Mouse (Mus musculus) C2C12 (cell line): ENCODE data around the gene Llgl2. TPM values are rescaled to one million over a fixed set of nuclear protein-coding genes. Genes with fewer than 3 reads are reported as not detected.

ENCODE experiments used
- H3K27me3 ChIP-seq: one replicate; pipeline ENCODE4 v1.6.1; 2011; ENCODE audit not compliant: control insufficient read depth, insufficient read depth, insufficient read length
- H3K36me3 ChIP-seq: one replicate; pipeline ENCODE4 v1.6.1; 2011; ENCODE audit not compliant: control insufficient read depth, insufficient read depth
- H3K4me3 ChIP-seq: one replicate; pipeline ENCODE4 v1.5.1; 2011; ENCODE audit warnings: mild to moderate bottlenecking, control low read depth; ENCODE audit not compliant: poor library complexity, insufficient read depth, severe bottlenecking
- H3K79me2 ChIP-seq: one replicate; pipeline ENCODE4 v1.6.1; 2011; ENCODE audit not compliant: control insufficient read depth, insufficient read depth
- H3K79me3 ChIP-seq: one replicate; pipeline ENCODE4 v1.6.1; 2011; ENCODE audit warnings: low read depth, control low read depth
- H3ac ChIP-seq: one replicate; pipeline ENCODE3; 2011; ENCODE audit warnings: low read depth; ENCODE audit not compliant: control insufficient read depth, insufficient read length
- CEBPB ChIP-seq: IDR thresholded peaks from one replicate; pipeline ENCODE4 v1.6.1; 2011; ENCODE audit warnings: low read depth, mild to moderate bottlenecking, control low read depth, moderate library complexity
- CTCF ChIP-seq: IDR thresholded peaks from one replicate; pipeline ENCODE4 v1.5.1; 2011; ENCODE audit not compliant: control insufficient read depth, insufficient read depth, insufficient read length
- FOSL1 ChIP-seq: IDR thresholded peaks from one replicate; pipeline ENCODE4 v1.8.0; 2011; ENCODE audit warnings: mild to moderate bottlenecking, low read length; ENCODE audit not compliant: poor library complexity, insufficient read depth, severe bottlenecking
- MAX ChIP-seq: IDR thresholded peaks from one replicate; pipeline ENCODE4 v1.6.1; 2011; ENCODE audit warnings: mild to moderate bottlenecking, control low read depth
- MYOD1 ChIP-seq: IDR thresholded peaks from one replicate; pipeline ENCODE4 v1.6.1; 2011; ENCODE audit warnings: low read depth; ENCODE audit not compliant: control insufficient read depth, insufficient read length
- MYOG ChIP-seq: IDR thresholded peaks from one replicate; pipeline ENCODE4 v1.6.1; 2011; ENCODE audit not compliant: control insufficient read depth, insufficient read length; ENCODE audit errors: extremely low read depth
- USF1 ChIP-seq: IDR thresholded peaks from one replicate; pipeline ENCODE4 v1.6.1; 2011; ENCODE audit warnings: low read depth, mild to moderate bottlenecking, control low read depth, moderate library complexity
- polyA plus RNA-seq: library from polyadenylated mRNA; unstranded; fragments of >200 nt; fragmentation: generic; extraction: Trizol; gene quantifications from one replicate; pipeline ENCODE4 v1.2.1, GENCODE M21; 2012; ENCODE audit warnings: missing spikeins

Gene Llgl2
- polyA plus RNA-seq, 1 experiment: 0.51 TPM

DNA sequence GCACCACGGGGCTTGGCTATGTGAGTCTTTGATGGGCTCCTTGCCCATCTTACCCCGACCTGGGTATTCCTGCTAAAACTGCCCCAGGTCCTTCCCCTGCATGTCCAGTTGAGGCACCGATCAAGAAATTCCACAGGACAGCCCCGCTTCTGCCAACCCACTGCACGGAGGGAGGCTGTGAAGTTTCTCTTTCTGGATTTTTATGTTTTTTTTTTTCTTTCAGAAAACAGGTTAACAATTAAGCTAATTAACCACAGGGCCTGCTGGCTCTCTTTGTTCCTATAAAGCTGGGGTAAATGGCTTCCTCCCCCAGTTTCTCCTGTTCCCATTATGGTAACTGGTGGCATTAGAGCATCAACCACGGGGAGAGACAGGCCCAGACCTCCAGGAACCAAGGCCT, 10.2 kb downstream of the Llgl2 start:
- TF ChIP-seq USF1: no peak
- TF ChIP-seq CEBPB: no peak
- no peak for TF ChIP-seq CTCF
- no peak for TF ChIP-seq MYOD1
- no peak for TF ChIP-seq FOSL1
- no peak for TF ChIP-seq MYOG
- TF ChIP-seq MAX: no peak
- peaks cover 90% of the 10 kb centered on the region for H3K27me3 ChIP-seq
- H3K79me2 ChIP-seq: no peaks in the 10 kb centered on the region
- H3K4me3 ChIP-seq: no peak overlapping the region
- no peaks in the 10 kb centered on the region for H3K79me3 ChIP-seq
- H3K36me3 ChIP-seq: no peaks in the 10 kb centered on the region
- no peak overlapping the region for H3ac ChIP-seq

DNA sequence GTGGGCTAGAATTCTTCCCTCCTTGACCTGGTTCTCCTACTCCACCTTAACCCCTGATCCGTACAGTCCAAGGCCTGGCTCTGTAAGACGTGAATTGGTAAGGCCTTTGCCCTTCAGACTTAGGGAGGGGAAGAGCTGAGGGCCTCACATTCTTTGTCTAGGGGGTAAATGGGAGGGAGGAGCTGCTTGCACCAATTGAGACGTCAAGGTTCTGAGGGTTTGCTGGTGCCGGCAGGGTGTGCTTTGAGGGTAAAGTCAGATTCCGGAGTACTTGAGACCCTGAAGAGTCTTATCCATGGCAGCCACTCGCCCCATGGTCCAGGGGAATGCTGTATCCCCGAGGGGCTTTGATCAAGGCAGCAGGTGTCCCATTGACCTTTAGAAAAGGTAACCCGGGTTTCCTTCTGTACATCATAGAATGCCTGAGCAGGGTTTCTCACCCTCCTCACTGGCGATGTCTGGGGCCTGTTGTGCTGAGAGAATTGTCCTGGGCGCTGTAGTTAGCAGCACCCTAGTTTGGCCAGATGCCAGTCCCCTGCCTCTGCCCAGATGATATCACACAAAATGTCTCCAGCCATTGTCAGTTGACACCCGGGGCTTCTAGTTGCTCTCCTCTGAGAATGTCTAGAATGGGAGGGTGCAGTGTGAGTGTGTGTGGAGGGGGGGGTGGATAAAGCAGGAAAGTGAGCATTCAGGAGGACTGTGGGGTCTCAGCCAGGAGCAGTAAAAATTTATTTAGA, 13.0 kb downstream of the Llgl2 start:
- no peak for TF ChIP-seq CEBPB
- TF ChIP-seq USF1: no peak
- no peak for TF ChIP-seq MAX
- no peak for TF ChIP-seq MYOG
- Histone ChIP-seq H3K36me3 (no peaks in the 10 kb centered on the region), H3K4me3 (no peak overlapping the region), H3ac (no peak overlapping the region), H3K79me2 (no peaks in the 10 kb centered on the region), H3K27me3 (peaks cover 77% of the 10 kb centered on the region), H3K79me3 (no peaks in the 10 kb centered on the region)

DNA sequence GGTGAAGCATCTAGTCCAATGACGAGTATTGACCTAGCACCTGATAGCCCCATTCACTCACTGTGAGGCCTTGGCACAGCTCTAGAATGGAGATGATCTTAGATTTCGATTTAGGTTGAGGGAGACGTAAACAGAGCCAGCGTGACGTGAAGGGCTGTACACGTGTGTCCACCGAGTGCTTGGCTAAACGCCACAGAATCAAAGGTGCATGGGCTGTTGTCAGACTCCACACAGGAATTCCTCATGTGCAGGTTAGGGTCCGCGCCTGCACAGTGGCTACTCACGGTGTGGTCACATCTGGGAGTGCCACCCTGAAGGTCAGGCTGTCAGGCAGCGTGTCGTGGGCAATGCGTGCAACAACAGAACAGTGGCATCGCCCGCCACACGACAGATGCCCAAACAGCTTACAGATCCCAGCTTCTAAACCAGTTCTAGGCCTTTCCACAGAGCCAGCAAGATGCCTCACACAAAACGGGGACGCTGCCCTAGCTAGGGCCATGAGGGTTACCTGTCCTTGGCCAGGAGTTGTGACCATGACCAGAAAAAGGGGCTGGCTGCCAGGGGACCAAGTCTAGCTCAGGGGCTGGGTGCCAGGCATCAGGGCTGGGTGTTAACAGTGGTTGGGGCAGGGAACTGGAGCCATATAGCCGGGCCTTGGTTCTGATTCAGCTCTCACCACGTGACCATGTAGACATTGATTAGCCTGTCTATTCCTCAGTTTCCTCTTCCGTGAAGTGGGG, 13.9 kb downstream of the Llgl2 start:
- Histone ChIP-seq H3K4me3 (no peak overlapping the region), H3K79me2 (no peaks in the 10 kb centered on the region), H3ac (no peak overlapping the region), H3K27me3 (peaks cover 75% of the 10 kb centered on the region), H3K36me3 (no peaks in the 10 kb centered on the region), H3K79me3 (no peaks in the 10 kb centered on the region)
- no peak for TF ChIP-seq USF1
- TF ChIP-seq CTCF: no peak
- TF ChIP-seq MYOD1: no peak
- no peak for TF ChIP-seq CEBPB
- no peak for TF ChIP-seq MYOG
- no peak for TF ChIP-seq FOSL1
- no peak for TF ChIP-seq MAX

DNA sequence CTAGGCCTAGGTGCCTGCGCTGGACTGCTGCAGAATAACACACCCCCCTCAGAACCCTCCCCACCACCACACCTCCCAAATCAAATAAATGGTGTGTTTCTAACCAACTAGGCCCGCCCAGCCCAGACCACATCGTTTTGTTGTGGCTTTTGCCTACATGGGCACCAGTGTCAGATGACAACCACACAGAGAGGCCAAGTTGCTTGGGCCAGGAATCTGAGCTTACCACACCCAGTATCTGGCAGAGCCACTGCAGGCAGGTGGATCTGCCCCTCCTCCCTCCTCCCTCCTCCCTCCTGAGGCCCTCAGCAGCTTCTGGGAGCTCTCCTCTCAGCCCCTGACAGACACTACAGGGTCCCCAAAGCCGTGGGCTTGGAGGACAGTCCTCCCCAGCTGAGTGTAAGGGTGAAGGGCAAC, 15.1 kb downstream of the Llgl2 start:
- TF ChIP-seq USF1 (no peak), MAX (no peak), CTCF (no peak), FOSL1 (no peak), MYOD1 (peak; percentile 32), MYOG (no peak)
- Histone ChIP-seq H3K79me2 (no peaks in the 10 kb centered on the region), H3K36me3 (no peaks in the 10 kb centered on the region), H3ac (no peak overlapping the region), H3K4me3 (no peak overlapping the region), H3K27me3 (peaks cover 73% of the 10 kb centered on the region), H3K79me3 (no peaks in the 10 kb centered on the region)

DNA sequence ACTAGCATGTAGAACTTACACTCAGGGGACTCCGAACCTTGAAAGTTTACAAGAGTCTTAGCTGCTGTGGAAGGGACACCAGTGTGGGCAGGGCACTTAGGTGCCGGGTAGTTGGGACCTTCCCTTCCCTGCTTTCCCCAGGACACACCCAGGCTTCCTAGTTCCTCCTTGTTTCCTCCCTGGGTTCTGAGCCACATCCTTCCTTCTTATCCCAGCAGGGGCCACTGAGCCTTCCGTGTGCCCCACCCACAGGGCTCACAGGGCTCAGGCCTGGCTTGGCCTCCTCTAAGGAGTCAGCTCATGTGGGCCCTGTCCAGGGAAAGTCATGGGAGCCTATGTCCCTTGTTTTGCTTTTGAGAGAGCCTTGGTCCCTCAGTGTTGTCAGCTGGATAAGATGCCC, 15.9 kb downstream of the Llgl2 start:
- H3K4me3 ChIP-seq: no peak overlapping the region
- no peaks in the 10 kb centered on the region for H3K36me3 ChIP-seq
- TF ChIP-seq MYOD1 (no peak), FOSL1 (no peak), CTCF (no peak), MAX (no peak), MYOG (no peak), USF1 (no peak), CEBPB (no peak)
- no peaks in the 10 kb centered on the region for H3K79me3 ChIP-seq
- H3K79me2 ChIP-seq: no peaks in the 10 kb centered on the region
- no peak overlapping the region for H3ac ChIP-seq
- peaks cover 72% of the 10 kb centered on the region for H3K27me3 ChIP-seq

DNA sequence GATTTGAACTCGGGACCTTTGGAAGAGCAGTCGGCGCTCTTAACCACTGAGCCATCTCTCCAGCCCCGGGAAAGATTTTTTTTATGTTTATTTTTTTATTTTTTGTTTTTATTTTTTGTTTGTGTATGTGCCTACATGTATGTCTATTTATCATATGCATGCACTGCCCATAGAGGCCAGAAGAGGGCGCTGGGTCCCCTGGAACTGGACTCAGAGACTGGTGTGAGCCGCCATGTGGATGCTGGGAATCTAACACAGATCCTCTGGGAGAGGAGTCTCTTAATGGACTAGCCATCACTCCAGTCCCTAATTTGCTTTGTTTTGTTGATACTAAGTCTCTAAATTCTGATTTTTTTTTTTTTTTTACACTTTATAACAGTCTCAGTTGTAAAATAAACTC, 17.2 kb downstream of the Llgl2 start:
- no peaks in the 10 kb centered on the region for H3K79me2 ChIP-seq
- no peaks in the 10 kb centered on the region for H3K79me3 ChIP-seq
- H3K27me3 ChIP-seq: peaks cover 67% of the 10 kb centered on the region
- H3K4me3 ChIP-seq: no peak overlapping the region
- no peaks in the 10 kb centered on the region for H3K36me3 ChIP-seq
- TF ChIP-seq MYOD1: no peak
- TF ChIP-seq CEBPB: no peak
- no peak for TF ChIP-seq USF1
- no peak for TF ChIP-seq FOSL1
- no peak for TF ChIP-seq CTCF
- TF ChIP-seq MAX: no peak
- TF ChIP-seq MYOG: no peak
- no peak overlapping the region for H3ac ChIP-seq
